Mouse (Mus musculus): Measurements from ENCODE around the gene Rps15.

DNA sequence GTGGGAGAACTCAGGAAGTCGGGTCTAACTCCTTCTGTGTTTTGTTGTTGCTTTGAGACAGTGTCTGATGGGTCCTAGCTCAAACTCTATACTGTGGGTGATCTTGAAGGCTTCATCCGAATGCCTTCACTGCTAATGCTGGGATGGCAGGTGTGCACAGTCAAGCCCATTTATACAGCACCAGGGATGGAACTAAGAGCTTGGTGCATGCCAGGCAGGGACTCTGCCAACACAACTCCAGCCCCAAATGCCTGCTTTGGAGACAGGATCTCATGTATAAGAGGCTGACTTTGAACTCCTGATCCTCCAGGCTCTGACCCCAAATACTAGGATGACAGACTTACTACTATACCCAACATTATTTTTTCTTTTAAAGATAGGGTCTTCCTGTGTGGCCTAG is 42.2 kb upstream of the Rps15 start:
- TF ChIP-seq CTCF (IDR thresholded peaks at IDR 0.05; ENCODE audit: low read depth, low read length) (no peak), POLR2A (IDR thresholded peaks at IDR 0.05; ENCODE audit: extremely low read depth, insufficient read depth, low read length) (no peak)

Measured in liver, adult 2 months (tissue).